Mouse (Mus musculus) midbrain, embryonic 14.5 days (tissue): Measurements from ENCODE around the gene Cept1. TPM values are rescaled to one million over a fixed set of nuclear protein-coding genes. Genes with fewer than 3 reads are reported as not detected.
A peak's percentile ranks its signal among the peaks of the same experiment; 100 is the strongest.
"Not testable (repeated sequence)": the region's sequence is repeated elsewhere in the genome, so short reads cannot be mapped to it uniquely, and the experiment has no call there.

Experiments used
- ATAC-seq: fragments of 200-750 bp; cut with Nextera tagmentation; 2 replicates; pipeline ENCODE4 v1.8.0; 2017; ENCODE audit warnings: moderate number of reproducible peaks, moderate library complexity; ENCODE audit not compliant: low FRiP score, low TSS enrichment
- DNase-seq: peaks from one replicate; pipeline ENCODE4 v3.0.0-alpha.2; 2015
- H3K27ac ChIP-seq: fragments of 300-500 bp; sonication (generic); replicated peaks from 2 replicates; pipeline ENCODE4 v1.5.1; 2014; ENCODE audit warnings: mild to moderate bottlenecking, low read depth, low read length, moderate library complexity
- H3K27me3 ChIP-seq: fragments of 300-500 bp; sonication (generic); 2 replicates; pipeline ENCODE4 v1.6.1; 2014; ENCODE audit warnings: low read length, control low read depth, mixed read lengths; ENCODE audit not compliant: control insufficient read depth, insufficient read depth
- H3K36me3 ChIP-seq: fragments of 300-500 bp; sonication (generic); 2 replicates; pipeline ENCODE4 v1.6.1; 2014; ENCODE audit warnings: low read length, control low read depth; ENCODE audit not compliant: control insufficient read depth, insufficient read depth
- H3K4me1 ChIP-seq: fragments of 300-500 bp; sonication (generic); 2 replicates; pipeline ENCODE4 v1.6.1; 2014; ENCODE audit warnings: mild to moderate bottlenecking, antibody characterized with exemption, low read length, control low read depth; ENCODE audit not compliant: control insufficient read depth, insufficient read depth
- H3K4me2 ChIP-seq: fragments of 300-500 bp; sonication (generic); 2 replicates; pipeline ENCODE4 v1.6.1; 2014; ENCODE audit warnings: mild to moderate bottlenecking, low read length, moderate library complexity
- H3K4me3 ChIP-seq: fragments of 300-500 bp; sonication (generic); replicated peaks from 2 replicates; pipeline ENCODE4 v1.5.1; 2014; ENCODE audit warnings: low read depth, low read length
- H3K9ac ChIP-seq: fragments of 300-500 bp; sonication (generic); replicated peaks from 2 replicates; pipeline ENCODE4 v1.6.1; 2014; ENCODE audit warnings: mild to moderate bottlenecking, low read length, moderate library complexity
- H3K9me3 ChIP-seq: fragments of 300-500 bp; sonication (generic); 2 replicates; pipeline ENCODE4 v1.6.1; 2016; ENCODE audit warnings: low read length, control low read depth, mixed read lengths; ENCODE audit not compliant: control insufficient read depth
- WGBS: fragments of 180-500 bp; shearing (Covaris S2); extraction: QIAGEN DNeasy Blood & Tissue Kit; methylation state at CpG from one replicate; pipeline ENCODE4 v1.1.7; 2014; 5-methylcytosine and 5-hydroxymethylcytosine counted together
- polyA plus RNA-seq: library from polyadenylated mRNA; unstranded; fragments of >200 nt; fragmentation: Nextera tagmentation; extraction: Ambion mirVana; gene quantifications from 2 replicates; pipeline ENCODE4 v1.2.1, GENCODE M21; 2014

The Cept1 gene
- polyA plus RNA-seq = 46.4 and 51.8 TPM in 2 replicates

- H3K4me2 ChIP-seq = peak within 1 kb of the TSS; percentile 71
- H3K4me1 ChIP-seq = peaks cover 15% of the 10 kb centered on the region
- under 1% methylated on average over 63 of the region's 63 CpGs for WGBS
- H3K27ac ChIP-seq = peak within 1 kb of the TSS; percentile 88
- 0 out of 2 replicates have a peak, but pooled peaks cover 4% of the 10 kb centered on the region for H3K36me3 ChIP-seq
- no peaks in the 10 kb centered on the region for H3K9me3 ChIP-seq
- ATAC-seq = peak; percentile 95
- H3K9ac ChIP-seq = peak within 1 kb of the TSS; percentile 70
- no peaks in the 10 kb centered on the region for H3K27me3 ChIP-seq
- peak within 1 kb of the TSS; percentile 85 for H3K4me3 ChIP-seq
- DNase-seq = peak; percentile 98
Measured at GRCm38 (mm10) chr3:106547171-106547923, at the start of gene Cept1, which contains the start of gene Dram2. TSS of gene Cept1 (minus strand) at chr3:106547802. TSS of gene Dram2 (plus strand) at chr3:106547798.

- H3K9ac ChIP-seq, H3K4me1 ChIP-seq, H3K36me3 ChIP-seq, H3K9me3 ChIP-seq, ATAC-seq, H3K27me3 ChIP-seq, H3K4me3 ChIP-seq, H3K4me2 ChIP-seq, H3K27ac ChIP-seq: not testable (repeated sequence)
- 84% methylated on average over 4 of the region's 4 CpGs for whole genome bisulfite sequencing
- peak; percentile 3 for DNase-seq
Measured at GRCm38 (mm10) chr3:106593631-106594030, 46.0 kb upstream of the Cept1 start.

- 95% methylated on average over 2 of the region's 2 CpGs for WGBS
- no peak for DNase-seq
- H3K9me3 ChIP-seq = no peaks in the 10 kb centered on the region
- ATAC-seq = no peak
- no peak overlapping the region for H3K9ac ChIP-seq
- no peak overlapping the region for H3K27ac ChIP-seq
- no peaks in the 10 kb centered on the region for H3K4me1 ChIP-seq
- no peaks in the 10 kb centered on the region for H3K27me3 ChIP-seq
- no peak overlapping the region for H3K4me3 ChIP-seq
- H3K36me3 ChIP-seq = no peaks in the 10 kb centered on the region
- H3K4me2 ChIP-seq = no peak overlapping the region
Measured at GRCm38 (mm10) chr3:106579296-106579695, 31.7 kb upstream of the Cept1 start.

GRCm38 (mm10) chr3:106573191-106573590 lies 25.6 kb upstream of the Cept1 start:
- Histone ChIP-seq H3K9ac (no peak overlapping the region), H3K4me3 (no peak overlapping the region), H3K27me3 (no peaks in the 10 kb centered on the region), H3K9me3 (no peaks in the 10 kb centered on the region), H3K36me3 (peaks cover 17% of the 10 kb centered on the region), H3K4me1 (no peaks in the 10 kb centered on the region), H3K4me2 (no peak overlapping the region), H3K27ac (no peak overlapping the region)
- no peak for DNase-seq
- ATAC-seq = no peak
- 89% methylated on average over 3 of the region's 3 CpGs for WGBS

GRCm38 (mm10) chr3:106565876-106566275 lies 18.3 kb upstream of the Cept1 start:
- no peak for DNase-seq
- Histone ChIP-seq H3K4me3 (no peak overlapping the region), H3K9ac (no peak overlapping the region), H3K4me1 (no peaks in the 10 kb centered on the region), H3K27me3 (no peaks in the 10 kb centered on the region), H3K9me3 (no peaks in the 10 kb centered on the region), H3K4me2 (no peak overlapping the region), H3K27ac (no peak overlapping the region), H3K36me3 (peaks cover 13% of the 10 kb centered on the region)
- 92% methylated on average over 3 of the region's 3 CpGs for WGBS
- ATAC-seq = no peak

GRCm38 (mm10) chr3:106558271-106558670 lies 10.7 kb upstream of the Cept1 start:
- Histone ChIP-seq H3K4me2 (no peak overlapping the region), H3K27ac (no peak overlapping the region), H3K4me3 (no peak overlapping the region)

GRCm38 (mm10) chr3:106555743-106556250 lies 8.2 kb upstream of the Cept1 start:
- Histone ChIP-seq H3K27me3 (no peaks in the 10 kb centered on the region), H3K4me1 (no peaks in the 10 kb centered on the region), H3K4me3 (no peak overlapping the region), H3K4me2 (no peak overlapping the region), H3K9ac (no peak overlapping the region), H3K36me3 (peaks cover 39% of the 10 kb centered on the region), H3K9me3 (no peaks in the 10 kb centered on the region), H3K27ac (no peak overlapping the region)
- WGBS = 89% methylated on average over 3 of the region's 3 CpGs
- no peak for ATAC-seq
- no peak for DNase-seq

More at GRCm38 (mm10) chr3:106558271-106558670, 10.7 kb upstream of the Cept1 start:
- no peaks in the 10 kb centered on the region for H3K9me3 ChIP-seq
- DNase-seq = no peak
- ATAC-seq = no peak
- no peaks in the 10 kb centered on the region for H3K4me1 ChIP-seq
- H3K9ac ChIP-seq = no peak overlapping the region
- no peaks in the 10 kb centered on the region for H3K27me3 ChIP-seq
- H3K36me3 ChIP-seq = peaks cover 34% of the 10 kb centered on the region

- Histone ChIP-seq H3K4me2 (no peak overlapping the region), H3K27ac (no peak overlapping the region), H3K4me3 (no peak overlapping the region), H3K36me3 (peaks cover 36% of the 10 kb centered on the region), H3K4me1 (0 out of 2 replicates have a peak, but pooled peaks cover 10% of the 10 kb centered on the region), H3K27me3 (no peaks in the 10 kb centered on the region), H3K9me3 (no peaks in the 10 kb centered on the region), H3K9ac (no peak overlapping the region)
- 91% methylated on average over 5 of the region's 5 CpGs for WGBS
- DNase-seq = no peak
- ATAC-seq = no peak
Measured at GRCm38 (mm10) chr3:106553411-106553810, 5.8 kb upstream of the Cept1 start.

GRCm38 (mm10) chr3:106548971-106549370 lies 1.4 kb upstream of the Cept1 start:
- DNase-seq (no peak), ATAC-seq (no peak)
- 56% methylated on average over 3 of the region's 3 CpGs for WGBS
- Histone ChIP-seq H3K27me3 (no peaks in the 10 kb centered on the region), H3K27ac (no peak overlapping the region), H3K9me3 (no peaks in the 10 kb centered on the region), H3K4me3 (no peak overlapping the region; the same call in 1 of the 2 replicates), H3K36me3 (peaks cover 12% of the 10 kb centered on the region), H3K4me2 (peak overlapping the region; percentile 71), H3K4me1 (peaks cover 15% of the 10 kb centered on the region), H3K9ac (no peak overlapping the region)
